Mouse (Mus musculus) heart, embryonic 10.5 days (tissue): ENCODE results near the gene Higd1a. TPM values are rescaled to one million over a fixed set of nuclear protein-coding genes. Genes with fewer than 3 reads are reported as not detected.

ENCODE experiments used
- DNase-seq: peaks from one replicate; pipeline ENCODE4 v3.0.0-alpha.2; 2017; ENCODE audit warnings: low spot score
- H3K27ac ChIP-seq: fragments of 300-500 bp; sonication (generic); 2 replicates; pipeline ENCODE4 v1.5.1; 2016; ENCODE audit warnings: mild to moderate bottlenecking
- H3K27me3 ChIP-seq: fragments of 300-500 bp; sonication (generic); 2 replicates; pipeline ENCODE4 v1.6.1; 2016; ENCODE audit warnings: mild to moderate bottlenecking; ENCODE audit not compliant: poor library complexity, insufficient read depth, severe bottlenecking
- H3K36me3 ChIP-seq: fragments of 300-500 bp; sonication (generic); 2 replicates; pipeline ENCODE4 v1.6.1; 2016; ENCODE audit warnings: mild to moderate bottlenecking, moderate library complexity
- H3K4me1 ChIP-seq: fragments of 300-500 bp; sonication (generic); 2 replicates; pipeline ENCODE4 v1.6.1; 2016; ENCODE audit warnings: mild to moderate bottlenecking
- H3K4me3 ChIP-seq: fragments of 300-500 bp; sonication (generic); 2 replicates; pipeline ENCODE4 v1.5.1; 2016; ENCODE audit warnings: mild to moderate bottlenecking, moderate library complexity
- H3K9me3 ChIP-seq: fragments of 300-500 bp; sonication (generic); 2 replicates; pipeline ENCODE4 v1.6.1; 2016; ENCODE audit warnings: mild to moderate bottlenecking, moderate library complexity
- WGBS: fragments of 180-500 bp; shearing (Covaris S2); methylation state at CpG from one replicate; pipeline ENCODE4 v1.1.7; 2016; 5-methylcytosine and 5-hydroxymethylcytosine counted together
- polyA plus RNA-seq: library from polyadenylated mRNA; unstranded; fragments of >200 nt; fragmentation: Nextera tagmentation; extraction: Ambion mirVana; gene quantifications from 2 replicates; pipeline ENCODE4 v1.2.1, GENCODE M21; 2016

Gene Higd1a
- polyA plus RNA-seq, 1 experiment from 2014 or later: 254 TPM

- no peak overlapping the region for H3K27ac ChIP-seq
- peaks cover 55% of the 10 kb centered on the region for H3K36me3 ChIP-seq
- WGBS: 89% methylated on average over 4 of the region's 4 CpGs
- H3K27me3 ChIP-seq: no peaks in the 10 kb centered on the region
- DNase-seq: no peak
- peaks cover 3% of the 10 kb centered on the region; the same call in 1 of the 2 replicates for H3K4me1 ChIP-seq
- no peak overlapping the region for H3K4me3 ChIP-seq
- H3K9me3 ChIP-seq: no peaks in the 10 kb centered on the region
Measured at GRCm38 (mm10) chr9:121847138-121847537, 11.0 kb downstream of the Higd1a start.

GRCm38 (mm10) chr9:121846526-121847118 is 11.5 kb downstream of the Higd1a start:
- H3K27me3 ChIP-seq: 0 out of 2 replicates have a peak, but pooled peaks cover 2% of the 10 kb centered on the region
- peaks cover 50% of the 10 kb centered on the region for H3K36me3 ChIP-seq
- H3K9me3 ChIP-seq: no peaks in the 10 kb centered on the region
- no peak overlapping the region for H3K27ac ChIP-seq
- DNase-seq: no peak
- H3K4me1 ChIP-seq: peaks cover 3% of the 10 kb centered on the region; the same call in 1 of the 2 replicates
- no peak overlapping the region for H3K4me3 ChIP-seq
- WGBS: 48% methylated on average over 10 of the region's 10 CpGs

- 88% methylated on average over 2 of the region's 2 CpGs for WGBS
- peaks cover 15% of the 10 kb centered on the region for H3K36me3 ChIP-seq
- peaks cover 14% of the 10 kb centered on the region for H3K4me1 ChIP-seq
- H3K27ac ChIP-seq: no peak overlapping the region
- 0 out of 2 replicates have a peak, but pooled peaks cover 16% of the 10 kb centered on the region for H3K27me3 ChIP-seq
- DNase-seq: no peak
- H3K9me3 ChIP-seq: no peaks in the 10 kb centered on the region
- H3K4me3 ChIP-seq: no peak overlapping the region
Measured at GRCm38 (mm10) chr9:121842914-121843313, 15.2 kb downstream of the Higd1a start.

- DNase-seq: no peak
- Histone ChIP-seq H3K27ac (peak overlapping the region; percentile 64), H3K4me3 (peak overlapping the region; percentile 65), H3K36me3 (peaks cover 3% of the 10 kb centered on the region; the same call in 1 of the 2 replicates), H3K27me3 (0 out of 2 replicates have a peak, but pooled peaks cover 23% of the 10 kb centered on the region), H3K4me1 (peaks cover 11% of the 10 kb centered on the region), H3K9me3 (no peaks in the 10 kb centered on the region)
- WGBS: 48% methylated on average over 7 of the region's 7 CpGs
Measured at GRCm38 (mm10) chr9:121839622-121839965, 18.6 kb downstream of the Higd1a start.

- H3K27ac ChIP-seq: peak within 1 kb of the TSS; percentile 64
- 4% methylated on average over 61 of the region's 61 CpGs for WGBS
- H3K4me3 ChIP-seq: peak within 1 kb of the TSS; percentile 65
- H3K27me3 ChIP-seq: 0 out of 2 replicates have a peak, but pooled peaks cover 23% of the 10 kb centered on the region
- peak; percentile 91 for DNase-seq
- H3K36me3 ChIP-seq: peaks cover 3% of the 10 kb centered on the region; the same call in 1 of the 2 replicates
- H3K9me3 ChIP-seq: no peaks in the 10 kb centered on the region
- H3K4me1 ChIP-seq: peaks cover 11% of the 10 kb centered on the region
Measured at GRCm38 (mm10) chr9:121838829-121839621, 19.1 kb downstream of the Higd1a start, which contains the start of gene Ccdc13. Gene Ccdc13, minus strand, starts transcription at chr9:121839461.

GRCm38 (mm10) chr9:121838008-121838407 is 20.2 kb downstream of the Higd1a start:
- Histone ChIP-seq H3K4me1 (peaks cover 11% of the 10 kb centered on the region), H3K36me3 (no peaks in the 10 kb centered on the region), H3K4me3 (no peak overlapping the region), H3K9me3 (no peaks in the 10 kb centered on the region), H3K27ac (no peak overlapping the region), H3K27me3 (0 out of 2 replicates have a peak, but pooled peaks cover 33% of the 10 kb centered on the region)
- DNase-seq: no peak
- WGBS: 79% methylated on average over 6 of the region's 6 CpGs

- Histone ChIP-seq H3K4me1 (peaks cover 2% of the 10 kb centered on the region), H3K4me3 (no peak overlapping the region), H3K27me3 (0 out of 2 replicates have a peak, but pooled peaks cover 21% of the 10 kb centered on the region), H3K36me3 (no peaks in the 10 kb centered on the region), H3K27ac (no peak overlapping the region), H3K9me3 (no peaks in the 10 kb centered on the region)
- 77% methylated on average over 11 of the region's 11 CpGs for WGBS
- DNase-seq: no peak
Measured at GRCm38 (mm10) chr9:121833825-121834224, 24.3 kb downstream of the Higd1a start.

- H3K27me3 ChIP-seq: peaks cover 22% of the 10 kb centered on the region
- no peak for DNase-seq
- H3K9me3 ChIP-seq: no peaks in the 10 kb centered on the region
- H3K36me3 ChIP-seq: no peaks in the 10 kb centered on the region
- H3K27ac ChIP-seq: no peak overlapping the region
- H3K4me1 ChIP-seq: no peaks in the 10 kb centered on the region; the same call in 1 of the 2 replicates
- 26% methylated on average over 6 of the region's 6 CpGs for WGBS
- H3K4me3 ChIP-seq: no peak overlapping the region
Measured at GRCm38 (mm10) chr9:121830956-121831293, 27.2 kb downstream of the Higd1a start.

GRCm38 (mm10) chr9:121830243-121830955 is 27.8 kb downstream of the Higd1a start:
- H3K4me3 ChIP-seq: no peak overlapping the region
- 66% methylated on average over 6 of the region's 6 CpGs for whole genome bisulfite sequencing

GRCm38 (mm10) chr9:121829270-121829992 is 28.7 kb downstream of the Higd1a start:
- Histone ChIP-seq H3K27me3 (peaks cover 27% of the 10 kb centered on the region), H3K27ac (no peak overlapping the region), H3K4me1 (no peaks in the 10 kb centered on the region; the same call in 1 of the 2 replicates), H3K4me3 (no peak overlapping the region), H3K36me3 (no peaks in the 10 kb centered on the region), H3K9me3 (no peaks in the 10 kb centered on the region)
- WGBS: 64% methylated on average over 7 of the region's 7 CpGs
- DNase-seq: no peak

More at GRCm38 (mm10) chr9:121830243-121830955, 27.8 kb downstream of the Higd1a start:
- peaks cover 22% of the 10 kb centered on the region for H3K27me3 ChIP-seq
- no peak for DNase-seq
- H3K27ac ChIP-seq: no peak overlapping the region
- H3K4me1 ChIP-seq: no peaks in the 10 kb centered on the region; the same call in 1 of the 2 replicates
- H3K9me3 ChIP-seq: no peaks in the 10 kb centered on the region
- H3K36me3 ChIP-seq: no peaks in the 10 kb centered on the region

- Histone ChIP-seq H3K27ac (no peak overlapping the region), H3K36me3 (no peaks in the 10 kb centered on the region), H3K4me3 (no peak overlapping the region), H3K4me1 (no peaks in the 10 kb centered on the region; the same call in 1 of the 2 replicates), H3K27me3 (peaks cover 20% of the 10 kb centered on the region), H3K9me3 (no peaks in the 10 kb centered on the region)
- 68% methylated on average over 6 of the region's 6 CpGs for WGBS
- no peak for DNase-seq
Measured at GRCm38 (mm10) chr9:121828314-121828713, 29.8 kb downstream of the Higd1a start.

- Histone ChIP-seq H3K27me3 (peaks cover 17% of the 10 kb centered on the region), H3K4me1 (peaks cover 7% of the 10 kb centered on the region), H3K4me3 (no peak overlapping the region), H3K36me3 (no peaks in the 10 kb centered on the region), H3K9me3 (no peaks in the 10 kb centered on the region), H3K27ac (no peak overlapping the region)
- WGBS: 76% methylated on average over 3 of the region's 3 CpGs
- no peak for DNase-seq
Measured at GRCm38 (mm10) chr9:121826356-121826755, 31.8 kb downstream of the Higd1a start.
